Comparison of ENCODE assay signal across 14 mouse cellular contexts in the genomic region with DNA sequence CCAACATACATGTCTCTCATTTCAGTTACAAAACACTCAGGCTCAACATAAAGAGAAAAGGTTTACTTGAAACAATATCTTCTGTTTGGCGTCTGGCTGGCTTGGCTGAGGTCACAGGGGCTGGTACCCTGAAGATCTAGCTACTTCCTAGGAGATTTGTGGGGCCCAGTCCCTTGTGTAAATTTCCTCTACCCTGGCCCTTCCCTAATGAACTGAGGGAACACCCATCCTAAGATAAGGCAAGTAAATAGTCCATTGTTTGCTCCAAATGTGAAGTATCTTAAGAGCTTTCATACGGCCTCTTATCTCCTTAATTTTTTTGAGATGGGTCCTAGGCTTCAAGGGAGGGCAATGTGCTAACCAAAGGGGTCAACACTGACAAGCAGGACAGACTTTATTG.
"Had no signal": no experiment of that assay in that cellular context is flagged by ENCODE, and none has a peak within 500 bp of the region (broad histone marks: within the 10 kb centered on the region; RNA-seq: fewer than 3 reads in every experiment).

No protein-coding gene starts in this region.

- DNase-seq: kidney, adult 2 months; kidney, postnatal 4 days; left cerebral cortex, postnatal 4 days; midbrain, embryonic 14.5 days; right cerebral cortex, adult 18-20 months; right cerebral cortex, postnatal 25 days; thymus, postnatal 4 days had no signal

- H3K9me3 ChIP-seq: limb, embryonic 13.5 days; liver, embryonic 15.5 days; lung, embryonic 15.5 days; midbrain, embryonic 10.5 days; neural tube, embryonic 15.5 days had no signal

- H3K9ac ChIP-seq: limb, embryonic 13.5 days; liver, embryonic 15.5 days; lung, embryonic 15.5 days; neural tube, embryonic 15.5 days had no signal

- H3K4me1 ChIP-seq: limb, embryonic 13.5 days; liver, embryonic 15.5 days; neural tube, embryonic 15.5 days had no signal

- H3K4me2 ChIP-seq: limb, embryonic 13.5 days; liver, embryonic 15.5 days; lung, embryonic 15.5 days; neural tube, embryonic 15.5 days had no signal

- H3K27ac ChIP-seq: kidney, postnatal 0 days; limb, embryonic 13.5 days; liver, embryonic 15.5 days; lung, embryonic 15.5 days; midbrain, embryonic 10.5 days; neural tube, embryonic 15.5 days had no signal

- H3K27me3 ChIP-seq: limb, embryonic 13.5 days; liver, embryonic 15.5 days; lung, embryonic 15.5 days; neural tube, embryonic 15.5 days had no signal

- H3K36me3 ChIP-seq: limb, embryonic 13.5 days; liver, embryonic 15.5 days; lung, embryonic 15.5 days; midbrain, embryonic 10.5 days; neural tube, embryonic 15.5 days had no signal

- H3K4me3 ChIP-seq: limb, embryonic 13.5 days; liver, embryonic 15.5 days; lung, embryonic 15.5 days; midbrain, embryonic 10.5 days; myocyte; neural tube, embryonic 15.5 days had no signal
